Mouse (Mus musculus) forebrain, postnatal 0 days (tissue): ENCODE data around the gene Tnks2. TPM values are rescaled to one million over a fixed set of nuclear protein-coding genes. Genes with fewer than 3 reads are reported as not detected.
"Not testable (repeated sequence)": the region's sequence is repeated elsewhere in the genome, so short reads cannot be mapped to it uniquely, and the experiment has no call there.

ENCODE experiments used
- ATAC-seq: fragments of 200-750 bp; cut with Nextera tagmentation; 2 replicates; pipeline ENCODE4 v1.8.0; 2017; ENCODE audit warnings: mild to moderate bottlenecking, moderate library complexity
- DNase-seq: peaks from one replicate; pipeline ENCODE4 v3.0.0-alpha.2; 2015
- H3K27ac ChIP-seq: fragments of 300-500 bp; sonication (generic); 2 replicates; pipeline ENCODE4 v1.5.1; 2014; ENCODE audit warnings: low read depth, mild to moderate bottlenecking, antibody characterized with exemption, low read length, moderate library complexity, mixed read lengths
- H3K27me3 ChIP-seq: fragments of 300-500 bp; sonication (generic); 2 replicates; pipeline ENCODE4 v1.6.1; 2014; ENCODE audit warnings: mild to moderate bottlenecking, low read length, mixed read lengths; ENCODE audit not compliant: insufficient read depth
- H3K36me3 ChIP-seq: fragments of 300-500 bp; sonication (generic); 2 replicates; pipeline ENCODE4 v1.6.1; 2014; ENCODE audit warnings: mild to moderate bottlenecking, moderate library complexity; ENCODE audit not compliant: insufficient read depth
- H3K4me1 ChIP-seq: fragments of 300-500 bp; sonication (generic); 2 replicates; pipeline ENCODE4 v1.6.1; 2014; ENCODE audit warnings: antibody characterized with exemption; ENCODE audit not compliant: insufficient read depth
- H3K4me2 ChIP-seq: fragments of 300-500 bp; sonication (generic); 2 replicates; pipeline ENCODE4 v1.6.1; 2014; ENCODE audit warnings: low read depth, mild to moderate bottlenecking, moderate library complexity
- H3K4me3 ChIP-seq: fragments of 300-500 bp; sonication (generic); 2 replicates; pipeline ENCODE4 v1.5.1; 2014; ENCODE audit warnings: low read depth, low read length, mixed read lengths
- H3K9ac ChIP-seq: fragments of 300-500 bp; sonication (generic); 2 replicates; pipeline ENCODE4 v1.6.1; 2014; ENCODE audit warnings: mild to moderate bottlenecking
- H3K9me3 ChIP-seq: fragments of 300-500 bp; sonication (generic); 2 replicates; pipeline ENCODE4 v1.6.1; 2016; ENCODE audit warnings: low read length
- CTCF ChIP-seq: sonication (generic); IDR thresholded peaks from 2 replicates; pipeline ENCODE4 v1.5.1; 2016; ENCODE audit warnings: antibody characterized with exemption, control low read depth, low read depth
- WGBS: fragments of 180-500 bp; shearing (Covaris S2); extraction: QIAGEN DNeasy Blood & Tissue Kit; methylation state at CpG from one replicate; pipeline ENCODE4 v1.1.7; 2014; 5-methylcytosine and 5-hydroxymethylcytosine counted together
- polyA plus RNA-seq: library from polyadenylated mRNA; unstranded; fragments of >200 nt; fragmentation: Nextera tagmentation; extraction: Ambion mirVana; gene quantifications from 2 replicates; pipeline ENCODE4 v1.2.1, GENCODE M21; 2015
- total RNA-seq: library from RNA; depleted of rRNA; stranded (reverse); fragments of >200 nt; gene quantifications from 2 replicates; pipeline ENCODE4 v1.2.3, GENCODE M21; 2014

The Tnks2 gene
- total and polyA plus RNA-seq, 2 experiments from 2014 or later: 24.3 to 182 TPM

GRCm38 (mm10) chr19:36815396-36816271 is 18.4 kb upstream of the Tnks2 start:
- Histone ChIP-seq H3K27ac (no peak overlapping the region), H3K36me3 (no peaks in the 10 kb centered on the region), H3K9me3 (no peaks in the 10 kb centered on the region), H3K4me2 (peak overlapping the region; percentile 42), H3K9ac (0 out of 2 replicates have a peak overlapping the region, but pooled peaks have one; percentile 6), H3K4me1 (no peaks in the 10 kb centered on the region), H3K4me3 (peak overlapping the region; percentile 16), H3K27me3 (no peaks in the 10 kb centered on the region)
- peak; percentile 80 for ATAC-seq
- peak; percentile 83 for TF ChIP-seq CTCF
- peak; percentile 81 for DNase-seq
- 20% methylated on average over 32 of the region's 32 CpGs for WGBS

GRCm38 (mm10) chr19:36818141-36818885 is 15.7 kb upstream of the Tnks2 start:
- peak overlapping the region; percentile 40 for H3K9ac ChIP-seq
- WGBS: 4% methylated on average over 22 of the region's 22 CpGs
- peak overlapping the region; percentile 53 for H3K4me2 ChIP-seq
- no peak for TF ChIP-seq CTCF
- no peaks in the 10 kb centered on the region for H3K9me3 ChIP-seq
- DNase-seq (no peak), ATAC-seq (peak; percentile 61)
- no peaks in the 10 kb centered on the region for H3K4me1 ChIP-seq
- no peak overlapping the region for H3K27ac ChIP-seq
- no peaks in the 10 kb centered on the region for H3K36me3 ChIP-seq
- no peaks in the 10 kb centered on the region for H3K27me3 ChIP-seq
- H3K4me3 ChIP-seq: peak overlapping the region; percentile 31

- H3K4me3 ChIP-seq: no peak overlapping the region
- no peaks in the 10 kb centered on the region for H3K36me3 ChIP-seq
- no peak for TF ChIP-seq CTCF
- DNase-seq (no peak), ATAC-seq (no peak)
- no peak overlapping the region for H3K9ac ChIP-seq
- no peak overlapping the region for H3K27ac ChIP-seq
- H3K9me3 ChIP-seq: no peaks in the 10 kb centered on the region
- H3K27me3 ChIP-seq: no peaks in the 10 kb centered on the region
- no peaks in the 10 kb centered on the region for H3K4me1 ChIP-seq
- WGBS: 67% methylated on average over 5 of the region's 6 CpGs
- H3K4me2 ChIP-seq: no peak overlapping the region
Observed at GRCm38 (mm10) chr19:36819199-36819598, 14.8 kb upstream of the Tnks2 start.

- H3K27ac ChIP-seq: no peak overlapping the region
- no peak for DNase-seq
- no peaks in the 10 kb centered on the region for H3K36me3 ChIP-seq
- TF ChIP-seq CTCF: no peak
- no peak overlapping the region for H3K4me3 ChIP-seq
- H3K4me2 ChIP-seq: no peak overlapping the region
- no peak overlapping the region for H3K9ac ChIP-seq
- no peaks in the 10 kb centered on the region for H3K4me1 ChIP-seq
- no peaks in the 10 kb centered on the region for H3K27me3 ChIP-seq
- 85% methylated on average over 4 of the region's 4 CpGs for WGBS
- ATAC-seq: no peak
- H3K9me3 ChIP-seq: no peaks in the 10 kb centered on the region
Observed at GRCm38 (mm10) chr19:36820469-36820868, 13.6 kb upstream of the Tnks2 start.

GRCm38 (mm10) chr19:36821301-36821700 is 12.7 kb upstream of the Tnks2 start:
- 83% methylated on average over 6 of the region's 6 CpGs for WGBS
- DNase-seq, H3K4me3 ChIP-seq, H3K9me3 ChIP-seq, H3K4me1 ChIP-seq, ATAC-seq, H3K27ac ChIP-seq, H3K27me3 ChIP-seq, H3K4me2 ChIP-seq, H3K9ac ChIP-seq, H3K36me3 ChIP-seq: not testable (repeated sequence)

GRCm38 (mm10) chr19:36822701-36823100 is 11.3 kb upstream of the Tnks2 start:
- DNase-seq (no peak), ATAC-seq (no peak)
- H3K4me3 ChIP-seq: no peak overlapping the region
- 92% methylated on average over 4 of the region's 4 CpGs for WGBS
- no peak overlapping the region for H3K27ac ChIP-seq
- TF ChIP-seq CTCF: no peak
- H3K36me3 ChIP-seq: no peaks in the 10 kb centered on the region
- no peak overlapping the region for H3K9ac ChIP-seq
- H3K4me1 ChIP-seq: no peaks in the 10 kb centered on the region
- H3K9me3 ChIP-seq: no peaks in the 10 kb centered on the region
- no peaks in the 10 kb centered on the region for H3K27me3 ChIP-seq
- no peak overlapping the region for H3K4me2 ChIP-seq

- TF ChIP-seq CTCF: no peak
Observed at GRCm38 (mm10) chr19:36827650-36828049, 6.4 kb upstream of the Tnks2 start.

More at GRCm38 (mm10) chr19:36827650-36828049, 6.4 kb upstream of the Tnks2 start:
- no peaks in the 10 kb centered on the region for H3K9me3 ChIP-seq
- DNase-seq (no peak), ATAC-seq (no peak)
- H3K4me1 ChIP-seq: no peaks in the 10 kb centered on the region
- no peak overlapping the region for H3K4me3 ChIP-seq
- 95% methylated on average over 5 of the region's 5 CpGs for WGBS
- no peaks in the 10 kb centered on the region for H3K36me3 ChIP-seq
- H3K4me2 ChIP-seq: no peak overlapping the region
- no peak overlapping the region for H3K27ac ChIP-seq
- no peaks in the 10 kb centered on the region for H3K27me3 ChIP-seq
- H3K9ac ChIP-seq: no peak overlapping the region
